ENCODE assay signal across 18 mouse cellular contexts in the genomic region with DNA sequence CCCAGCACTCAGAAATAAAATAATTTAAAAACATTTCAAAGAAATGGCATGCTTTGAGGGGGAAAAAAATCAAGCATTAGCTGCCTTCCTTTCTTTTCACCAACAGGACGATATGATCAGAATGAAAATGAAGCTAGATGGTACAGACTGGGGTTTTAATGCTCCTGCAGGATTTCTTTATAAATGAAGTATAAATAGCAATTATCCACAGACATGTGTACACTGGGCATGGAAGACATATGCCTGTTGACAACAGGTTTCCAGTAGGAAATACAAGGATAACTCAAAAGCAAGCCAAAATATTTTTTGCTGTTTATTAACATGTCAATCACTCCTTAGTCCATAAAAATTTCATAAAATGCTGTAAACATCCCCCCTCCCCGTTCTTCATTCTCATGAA.
"Had no signal": no experiment of that assay in that cellular context is flagged by ENCODE, and none has a peak within 500 bp of the region (broad histone marks: within the 10 kb centered on the region; RNA-seq: fewer than 3 reads in every experiment).

No protein-coding gene starts in this region.

- H3K36me3 ChIP-seq: midbrain, embryonic 10.5 days; midbrain, embryonic 12.5 days; neural tube, embryonic 13.5 days; neural tube, embryonic 15.5 days had no signal

- H3K27ac ChIP-seq: midbrain, embryonic 10.5 days; midbrain, embryonic 12.5 days; neural tube, embryonic 13.5 days; neural tube, embryonic 15.5 days had no signal

- H3K9me3 ChIP-seq: midbrain, embryonic 10.5 days; midbrain, embryonic 12.5 days; neural tube, embryonic 13.5 days; neural tube, embryonic 15.5 days had no signal

- H3K9ac ChIP-seq: lung, embryonic 14.5 days; midbrain, embryonic 12.5 days; neural tube, embryonic 13.5 days; neural tube, embryonic 15.5 days had no signal

- H3K4me2 ChIP-seq: lung, embryonic 14.5 days; midbrain, embryonic 12.5 days; neural tube, embryonic 13.5 days; neural tube, embryonic 15.5 days had no signal

- DNase-seq: lung, adult 18-20 months; lung, embryonic 14.5 days; lung, postnatal 10 days; lung, postnatal 4 days; midbrain, embryonic 14.5 days; retina, postnatal 1 day; right cerebral cortex, adult 18-20 months; right cerebral cortex, postnatal 25 days; right cerebral cortex, postnatal 4 days; spleen, adult 18-20 months; thymus, adult 18-20 months; thymus, postnatal 14 days; thymus, postnatal 36 days had no signal

- H3K4me3 ChIP-seq: midbrain, embryonic 10.5 days; midbrain, embryonic 12.5 days; myocyte; neural tube, embryonic 13.5 days; neural tube, embryonic 15.5 days had no signal

- H3K27me3 ChIP-seq: midbrain, embryonic 12.5 days; neural tube, embryonic 13.5 days; neural tube, embryonic 15.5 days had no signal

- H3K4me1 ChIP-seq: midbrain, embryonic 10.5 days; midbrain, embryonic 12.5 days had no signal
